Mouse (Mus musculus) hindbrain, embryonic 11.5 days (tissue): ENCODE measurements around the gene Rragb. TPM values are rescaled to one million over a fixed set of nuclear protein-coding genes. Genes with fewer than 3 reads are reported as not detected.

Source experiments
- ATAC-seq: fragments of 200-750 bp; cut with Nextera tagmentation; 2 replicates; pipeline ENCODE4 v1.8.0; 2017; ENCODE audit warnings: mild to moderate bottlenecking, moderate TSS enrichment, moderate library complexity; ENCODE audit not compliant: low FRiP score
- DNase-seq: peaks from one replicate; pipeline ENCODE4 v3.0.0-alpha.2; 2015; ENCODE audit warnings: low spot score
- H3K27ac ChIP-seq: fragments of 300-500 bp; sonication (generic); 2 replicates; pipeline ENCODE4 v1.5.1; 2014; ENCODE audit warnings: mild to moderate bottlenecking, low read depth, low read length
- H3K27me3 ChIP-seq: fragments of 300-500 bp; sonication (generic); 2 replicates; pipeline ENCODE4 v1.6.1; 2014; ENCODE audit warnings: mild to moderate bottlenecking, low read length, moderate library complexity, mixed read lengths; ENCODE audit not compliant: control insufficient read depth, insufficient read depth
- H3K36me3 ChIP-seq: fragments of 300-500 bp; sonication (generic); 2 replicates; pipeline ENCODE4 v1.6.1; 2014; ENCODE audit warnings: mild to moderate bottlenecking, low read length, moderate library complexity, mixed read lengths; ENCODE audit not compliant: control insufficient read depth, insufficient read depth
- H3K4me1 ChIP-seq: fragments of 300-500 bp; sonication (generic); replicated peaks from 2 replicates; pipeline ENCODE4 v1.6.1; 2014; ENCODE audit warnings: low read length, mixed read lengths; ENCODE audit not compliant: control insufficient read depth, insufficient read depth
- H3K4me2 ChIP-seq: fragments of 300-500 bp; sonication (generic); replicated peaks from 2 replicates; pipeline ENCODE4 v1.6.1; 2014; ENCODE audit warnings: mild to moderate bottlenecking, low read depth, low read length
- H3K4me3 ChIP-seq: fragments of 300-500 bp; sonication (generic); 2 replicates; pipeline ENCODE4 v1.5.1; 2014; ENCODE audit warnings: low read depth, low read length
- H3K9ac ChIP-seq: fragments of 300-500 bp; sonication (generic); 2 replicates; pipeline ENCODE4 v1.6.1; 2014; ENCODE audit warnings: low read depth, low read length
- H3K9me3 ChIP-seq: fragments of 300-500 bp; sonication (generic); 2 replicates; pipeline ENCODE4 v1.6.1; 2016; ENCODE audit warnings: low read length; ENCODE audit not compliant: control insufficient read depth
- WGBS: fragments of 180-500 bp; shearing (Covaris S2); extraction: QIAGEN DNeasy Blood & Tissue Kit; methylation state at CpG from one replicate; pipeline ENCODE4 v1.1.7; 2014; 5-methylcytosine and 5-hydroxymethylcytosine counted together
- polyA plus RNA-seq: library from polyadenylated mRNA; unstranded; fragments of >200 nt; fragmentation: Nextera tagmentation; extraction: Ambion mirVana; gene quantifications from 2 replicates; pipeline ENCODE4 v1.2.1, GENCODE M21; 2014

Gene Rragb
- polyA plus RNA-seq, 1 experiment from 2014 or later: 4.3 TPM

- no peaks in the 10 kb centered on the region for H3K9me3 ChIP-seq
- no peaks in the 10 kb centered on the region for H3K36me3 ChIP-seq
- no peak overlapping the region for H3K27ac ChIP-seq
- H3K4me2 ChIP-seq: no peak overlapping the region
- DNase-seq (no peak), ATAC-seq (no peak)
- no peak overlapping the region for H3K4me3 ChIP-seq
- no peaks in the 10 kb centered on the region for H3K4me1 ChIP-seq
- H3K9ac ChIP-seq: no peak overlapping the region
- WGBS: 50% methylated on average over 1 of the region's 1 CpGs
- no peaks in the 10 kb centered on the region for H3K27me3 ChIP-seq
Observed at GRCm38 (mm10) chrX:153211101-153211500, 71.3 kb downstream of the Rragb start.

Other genes with a start within 250 kb of the Rragb start
- gene Usp51, start 133.5 kb upstream of the Rragb start, polyA plus RNA-seq: 3.7 and 3.8 TPM in 2 replicates
- gene Mageh1, start 102.4 kb upstream of the Rragb start, polyA plus RNA-seq: 75.6 and 96.6 TPM in 2 replicates
- 0.26 and 0.35 TPM in 2 replicates for gene Foxr2, start 21.2 kb upstream of the Rragb start, polyA plus RNA-seq
- 2.2 and 2.6 TPM in 2 replicates for gene Klf8, start 97.5 kb downstream of the Rragb start, polyA plus RNA-seq